ENCODE assay signal across 14 mouse cellular contexts in genomic region chr5:46830797-46831618, GRCm38 (mm10).
DNase-seq lines count a peak whose midpoint lies in the region; ATAC-seq and TF ChIP-seq lines count a peak whose summit lies in the region.
"Had no signal": no experiment of that assay in that cellular context is flagged by ENCODE, and none has a peak within 500 bp of the region (broad histone marks: within the 10 kb centered on the region; RNA-seq: fewer than 3 reads in every experiment).

No protein-coding gene starts in this region.

- H3K9me3 ChIP-seq in lung, embryonic 15.5 days, result no peaks in the 10 kb centered on the region
- no peaks in the 10 kb centered on the region for H3K9me3 ChIP-seq in forebrain, embryonic 13.5 days (replicated peaks)
- no peaks in the 10 kb centered on the region for H3K9me3 ChIP-seq in neural tube, embryonic 13.5 days

- no peaks in the 10 kb centered on the region for H3K27me3 ChIP-seq in lung, embryonic 15.5 days
- H3K27me3 ChIP-seq in forebrain, embryonic 13.5 days, result no peaks in the 10 kb centered on the region
- no peaks in the 10 kb centered on the region for H3K27me3 ChIP-seq in neural tube, embryonic 13.5 days

- TF ChIP-seq POLR2A in lung, adult 2 months (IDR thresholded peaks at IDR 0.05; ENCODE audit: borderline replicate concordance, extremely low read depth, low read depth, low read length), result no peak

- WGBS in lung, embryonic 15.5 days, result 76% methylated on average over 9 of the region's 9 CpGs
- WGBS in lung, adult 2 months, result 80% methylated on average over 9 of the region's 9 CpGs
- 9% methylated on average over 9 of the region's 9 CpGs for WGBS in forebrain, embryonic 13.5 days
- 20% methylated on average over 9 of the region's 9 CpGs for WGBS in neural tube, embryonic 13.5 days

- no peak for TF ChIP-seq CTCF in lung, adult 2 months (IDR thresholded peaks at IDR 0.05; ENCODE audit: insufficient read depth, low read length)

- DNase-seq in lung, adult 2 months, result no peak
- peak; percentile 5 for DNase-seq in lung, postnatal 25 days (ENCODE audit: low spot score)
- DNase-seq in kidney, adult 8-10 months, result no peak
- no peak for DNase-seq in spleen, postnatal 14 days (ENCODE audit: low spot score in 2 of 2)
- DNase-seq in c-Kit-positive CD71-positive TER-119-positive erythroid progenitor cells, embryonic 14.5 days (ENCODE audit: low spot score), result no peak
- DNase-seq: B cell, adult 2 months; cerebellum, adult 11-12 months; right cerebral cortex, postnatal 14 days; thymus, postnatal 25 days had no signal

- H3K4me3 ChIP-seq in lung, embryonic 15.5 days, result no peak overlapping the region
- no peak overlapping the region for H3K4me3 ChIP-seq in lung, adult 2 months (replicated peaks; ENCODE audit: extremely low read depth, low read depth, low read length)
- H3K4me3 ChIP-seq in forebrain, embryonic 13.5 days, result no peak overlapping the region
- H3K4me3 ChIP-seq in neural tube, embryonic 13.5 days, result no peak overlapping the region

- no peak overlapping the region for H3K27ac ChIP-seq in lung, embryonic 15.5 days
- H3K27ac ChIP-seq in forebrain, embryonic 13.5 days, result peak overlapping the region; percentile 33; the same call in 1 of the 2 replicates
- no peak overlapping the region for H3K27ac ChIP-seq in neural tube, embryonic 13.5 days (replicated peaks)

- no peaks in the 10 kb centered on the region for H3K4me1 ChIP-seq in lung, embryonic 15.5 days
- H3K4me1 ChIP-seq in lung, adult 2 months (ENCODE audit: control insufficient read depth, insufficient read depth, low read length), result no peaks in the 10 kb centered on the region
- peaks cover 16% of the 10 kb centered on the region for H3K4me1 ChIP-seq in forebrain, embryonic 13.5 days
- peaks cover 15% of the 10 kb centered on the region for H3K4me1 ChIP-seq in neural tube, embryonic 13.5 days (replicated peaks)

- no peaks in the 10 kb centered on the region for H3K36me3 ChIP-seq in lung, embryonic 15.5 days
- no peaks in the 10 kb centered on the region for H3K36me3 ChIP-seq in forebrain, embryonic 13.5 days (ENCODE audit: poor library complexity, severe bottlenecking)
- H3K36me3 ChIP-seq in neural tube, embryonic 13.5 days, result no peaks in the 10 kb centered on the region

- no peak overlapping the region for H3K4me2 ChIP-seq in lung, embryonic 15.5 days
- no peak overlapping the region for H3K4me2 ChIP-seq in forebrain, embryonic 13.5 days
- H3K4me2 ChIP-seq in neural tube, embryonic 13.5 days, result no peak overlapping the region
- H3K4me2 ChIP-seq: liver, embryonic 11.5 days had no signal

- no peak overlapping the region for H3K9ac ChIP-seq in lung, embryonic 15.5 days
- H3K9ac ChIP-seq in forebrain, embryonic 13.5 days, result no peak overlapping the region
- H3K9ac ChIP-seq in neural tube, embryonic 13.5 days, result no peak overlapping the region

- peak; percentile 62; the same call in 1 of the 2 replicates for ATAC-seq in lung, embryonic 15.5 days (ENCODE audit: borderline replicate concordance, extremely low read depth, low FRiP score, low TSS enrichment)
- ATAC-seq in forebrain, embryonic 13.5 days, result peak; percentile 71
- peak; percentile 47; the same call in 1 of the 2 replicates for ATAC-seq in neural tube, embryonic 13.5 days (ENCODE audit: low read depth)
- ATAC-seq: intestine, embryonic 16.5 days had no signal
